Mouse (Mus musculus) bone marrow, adult 2 months (tissue): Measurements from ENCODE around the gene Mllt10. TPM values are rescaled to one million over a fixed set of nuclear protein-coding genes. Genes with fewer than 3 reads are reported as not detected.

ENCODE experiments used
- H3K27ac ChIP-seq: fragments of 200-500 bp; 2 replicates; pipeline ENCODE4 v1.5.1; 2012; ENCODE audit warnings: low read depth, mild to moderate bottlenecking, control low read depth, inconsistent platforms, low read length; ENCODE audit not compliant: control insufficient read depth, poor library complexity, insufficient read depth
- H3K4me1 ChIP-seq: fragments of 200-500 bp; 2 replicates; pipeline ENCODE4 v1.6.1; 2011; ENCODE audit warnings: low read length; ENCODE audit not compliant: control insufficient read depth, insufficient read depth
- H3K4me3 ChIP-seq: fragments of 200-500 bp; replicated peaks from 2 replicates; pipeline ENCODE3; 2011; ENCODE audit warnings: mild to moderate bottlenecking, low read depth, low read length, control low read depth; ENCODE audit not compliant: control insufficient read depth
- CTCF ChIP-seq: fragments of 200-500 bp; IDR thresholded peaks from 2 replicates; pipeline ENCODE4 v1.5.1; 2011; ENCODE audit warnings: low read length, control low read depth; ENCODE audit not compliant: control insufficient read depth, insufficient read depth
- POLR2A ChIP-seq: fragments of 200-500 bp; IDR thresholded peaks from 2 replicates; pipeline ENCODE4 v1.6.1; 2011; ENCODE audit warnings: low read depth, mild to moderate bottlenecking, control low read depth, low read length, borderline replicate concordance; ENCODE audit not compliant: control insufficient read depth
- WGBS: fragments of 180-500 bp; shearing (Covaris S2); methylation state at CpG from one replicate; pipeline ENCODE4 v1.1.7; 2018; 5-methylcytosine and 5-hydroxymethylcytosine counted together
- polyA plus RNA-seq: library from polyadenylated mRNA; stranded (reverse); fragments of >200 nt; gene quantifications from 2 replicates; pipeline ENCODE4 v1.2.4, GENCODE M21; 2011; ENCODE audit warnings: low replicate concordance; ENCODE audit not compliant: missing spikeins, insufficient read depth, insufficient read length

Mllt10 gene
- polyA plus RNA-seq, 1 experiment: 49.4 TPM

DNA sequence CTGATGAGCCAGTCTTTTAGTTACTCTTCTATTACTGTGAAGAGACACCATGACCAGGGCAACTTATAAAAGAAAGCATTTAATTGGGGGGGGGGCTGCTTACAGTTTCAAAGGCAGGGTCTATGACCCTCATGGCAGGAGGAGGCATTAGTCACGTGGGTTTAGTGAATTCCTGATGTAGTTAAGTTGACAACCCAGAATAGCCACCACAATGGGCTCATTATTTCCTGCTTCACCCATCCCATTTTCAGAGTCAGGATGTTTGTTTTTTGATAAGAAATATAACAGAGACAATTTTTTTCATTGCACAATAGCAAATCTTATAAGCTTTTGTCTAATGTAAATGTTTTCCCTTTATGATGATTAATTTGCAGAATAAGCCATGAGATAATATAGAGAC, 120.2 kb downstream of the Mllt10 start:
- H3K4me3 ChIP-seq: no peak overlapping the region
- no peak overlapping the region for H3K27ac ChIP-seq
- TF ChIP-seq POLR2A (no peak), CTCF (no peak)
- WGBS: 68% methylated on average over 1 of the region's 1 CpGs
- no peaks in the 10 kb centered on the region for H3K4me1 ChIP-seq

DNA sequence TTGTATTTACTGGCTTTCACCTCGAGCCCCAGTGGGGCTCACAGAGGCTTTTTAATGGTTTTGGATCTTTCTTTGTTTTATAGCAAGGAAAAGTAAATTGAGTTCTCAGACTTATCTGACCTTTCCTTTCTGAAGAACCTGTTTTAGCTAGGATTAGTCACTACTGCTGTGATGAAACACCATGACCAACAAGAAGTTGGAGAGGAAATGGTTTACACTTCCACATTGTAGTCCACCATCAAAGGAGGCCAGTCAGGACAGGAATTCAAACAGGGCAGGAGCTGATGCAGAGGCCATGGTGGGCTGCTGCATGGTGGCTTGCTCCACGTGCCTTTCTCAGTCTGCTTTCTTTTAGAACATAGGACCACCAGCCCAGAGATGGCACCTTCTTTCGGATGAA, 121.2 kb downstream of the Mllt10 start:
- no peak overlapping the region for H3K27ac ChIP-seq
- H3K4me3 ChIP-seq: no peak overlapping the region
- TF ChIP-seq CTCF: no peak
- no peak for TF ChIP-seq POLR2A
- WGBS: 83% methylated on average over 3 of the region's 3 CpGs
- no peaks in the 10 kb centered on the region for H3K4me1 ChIP-seq

DNA sequence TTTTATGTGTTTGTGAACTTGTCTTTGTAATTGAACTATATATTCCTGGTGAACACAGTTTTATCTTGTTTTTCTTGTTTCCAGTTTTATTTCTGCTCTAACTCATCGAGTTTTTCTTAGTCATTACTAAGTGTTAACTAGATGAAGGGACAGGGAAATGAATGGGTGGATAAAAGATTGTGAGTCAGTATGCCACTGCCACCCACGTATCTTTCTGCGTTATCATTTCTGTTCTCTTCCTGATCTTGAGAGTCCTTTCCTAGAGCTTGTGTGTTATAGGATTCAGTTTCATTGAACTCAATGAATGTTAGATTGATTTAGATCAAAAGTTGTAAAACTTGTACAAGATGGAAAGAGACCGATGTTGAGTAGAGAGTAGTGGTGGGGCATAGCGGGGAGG, 125.3 kb downstream of the Mllt10 start:
- Histone ChIP-seq H3K27ac (no peak overlapping the region), H3K4me1 (no peaks in the 10 kb centered on the region), H3K4me3 (no peak overlapping the region)
- TF ChIP-seq POLR2A (no peak), CTCF (no peak)
- WGBS: 90% methylated on average over 5 of the region's 5 CpGs

- Histone ChIP-seq H3K4me1 (no peaks in the 10 kb centered on the region), H3K4me3 (no peak overlapping the region), H3K27ac (no peak overlapping the region)
- no peak for TF ChIP-seq CTCF
- TF ChIP-seq POLR2A: no peak
- WGBS: 87% methylated on average over 3 of the region's 3 CpGs
These were observed 126.6 kb downstream of the Mllt10 start for GRCm38 (mm10) chr2:18181631-18182030.

DNA sequence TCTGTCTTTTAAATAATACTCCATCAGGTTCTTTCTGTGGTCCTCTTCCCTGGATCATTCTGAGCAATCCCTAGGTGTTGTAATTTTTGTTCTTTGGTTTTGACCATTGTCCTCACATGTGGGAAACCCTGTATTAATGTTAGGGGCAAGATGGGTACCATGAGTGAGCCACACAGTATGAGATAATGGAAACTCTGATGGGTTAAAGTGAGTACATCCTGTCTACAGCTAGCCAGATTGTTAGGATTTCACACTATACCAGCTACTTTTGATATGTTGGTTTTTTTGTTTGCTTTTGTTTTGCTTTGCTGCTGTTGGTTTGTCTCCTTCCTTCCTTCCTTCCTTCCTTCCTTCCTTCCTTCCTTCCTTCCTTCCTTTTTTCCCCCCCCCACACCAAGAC, 128.0 kb downstream of the Mllt10 start:
- H3K27ac ChIP-seq: no peak overlapping the region
- H3K4me3 ChIP-seq: no peak overlapping the region
- H3K4me1 ChIP-seq: no peaks in the 10 kb centered on the region
- TF ChIP-seq CTCF (no peak), POLR2A (no peak)

DNA sequence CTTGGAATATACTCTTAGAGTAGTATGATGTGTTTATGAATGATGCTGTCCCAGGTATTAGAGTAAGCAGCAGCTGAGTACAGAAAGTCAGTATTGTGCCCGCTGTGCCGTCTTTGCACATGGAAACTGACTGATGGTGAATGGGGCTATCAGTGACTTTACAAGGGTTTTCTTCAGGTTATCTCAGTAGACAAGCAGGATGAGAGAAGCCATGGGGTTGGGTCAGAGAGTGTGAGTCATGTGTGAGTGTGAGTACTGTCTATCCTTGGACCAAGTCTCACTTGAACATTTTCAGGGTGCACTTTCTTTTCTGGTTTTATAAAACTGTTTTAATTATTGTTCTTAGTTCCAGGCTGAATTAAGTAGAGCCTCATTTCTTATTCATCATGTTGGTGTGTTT, 133.3 kb downstream of the Mllt10 start:
- TF ChIP-seq CTCF (no peak), POLR2A (no peak)
- WGBS: 91% methylated on average over 2 of the region's 2 CpGs
- Histone ChIP-seq H3K4me1 (no peaks in the 10 kb centered on the region), H3K27ac (no peak overlapping the region), H3K4me3 (no peak overlapping the region)

DNA sequence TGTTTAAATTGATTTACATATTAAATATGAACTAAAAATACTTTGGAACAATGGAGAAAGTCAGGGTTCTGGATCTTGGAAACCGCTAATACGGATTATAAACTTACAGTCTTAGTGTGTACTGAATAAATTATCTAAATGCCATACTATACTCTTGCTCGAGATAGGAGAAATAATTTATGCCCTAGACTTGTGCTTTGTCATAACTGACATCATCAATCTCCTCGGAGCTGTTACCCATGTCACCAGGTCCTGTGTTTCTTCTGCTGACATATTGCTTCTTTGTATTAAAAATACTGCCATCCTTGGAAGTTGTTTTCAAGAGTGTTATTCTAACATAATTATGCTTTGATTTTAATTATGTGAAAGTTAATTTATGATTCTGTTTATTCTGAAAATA, 140.2 kb downstream of the Mllt10 start:
- no peak overlapping the region for H3K4me3 ChIP-seq
- no peaks in the 10 kb centered on the region for H3K4me1 ChIP-seq
- WGBS: 63% methylated on average over 4 of the region's 4 CpGs
- no peak for TF ChIP-seq POLR2A
- H3K27ac ChIP-seq: no peak overlapping the region

DNA sequence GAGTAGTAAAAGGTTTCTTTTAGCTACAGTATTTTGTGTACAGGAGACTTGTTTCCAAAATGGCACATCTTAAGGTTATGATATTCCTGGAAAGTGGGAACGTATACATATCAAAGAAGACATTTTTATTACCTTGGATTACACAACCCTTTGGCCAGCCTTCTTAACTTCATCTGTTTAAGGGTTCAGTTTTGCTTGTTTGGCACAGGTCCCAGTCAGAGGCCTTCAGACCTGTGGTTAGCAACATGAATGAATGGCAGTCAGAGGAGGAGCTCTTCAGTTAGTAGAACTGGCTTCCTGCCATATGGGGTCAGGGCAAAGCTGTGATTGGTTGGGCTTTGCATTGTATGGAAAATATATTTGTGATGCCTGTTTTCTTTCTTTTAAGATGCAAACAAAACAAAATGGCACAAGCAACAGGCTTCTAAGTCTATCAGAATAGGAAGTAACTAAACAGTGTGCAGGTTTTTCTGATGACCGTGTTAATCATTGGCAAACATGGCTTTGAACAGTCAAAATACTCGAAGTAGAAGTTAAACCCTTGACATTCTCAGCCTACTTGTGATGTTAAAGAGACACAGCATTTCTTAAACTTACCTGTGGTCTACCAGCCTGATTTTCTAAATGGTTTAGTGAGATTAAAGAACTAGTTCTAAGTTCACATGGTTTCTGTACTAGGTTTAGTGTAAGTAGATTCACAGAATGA, 140.8 kb downstream of the Mllt10 start:
- WGBS: 62% methylated on average over 3 of the region's 3 CpGs
- TF ChIP-seq POLR2A (no peak), CTCF (no peak)
- no peaks in the 10 kb centered on the region for H3K4me1 ChIP-seq
- H3K4me3 ChIP-seq: no peak overlapping the region
- H3K27ac ChIP-seq: no peak overlapping the region

DNA sequence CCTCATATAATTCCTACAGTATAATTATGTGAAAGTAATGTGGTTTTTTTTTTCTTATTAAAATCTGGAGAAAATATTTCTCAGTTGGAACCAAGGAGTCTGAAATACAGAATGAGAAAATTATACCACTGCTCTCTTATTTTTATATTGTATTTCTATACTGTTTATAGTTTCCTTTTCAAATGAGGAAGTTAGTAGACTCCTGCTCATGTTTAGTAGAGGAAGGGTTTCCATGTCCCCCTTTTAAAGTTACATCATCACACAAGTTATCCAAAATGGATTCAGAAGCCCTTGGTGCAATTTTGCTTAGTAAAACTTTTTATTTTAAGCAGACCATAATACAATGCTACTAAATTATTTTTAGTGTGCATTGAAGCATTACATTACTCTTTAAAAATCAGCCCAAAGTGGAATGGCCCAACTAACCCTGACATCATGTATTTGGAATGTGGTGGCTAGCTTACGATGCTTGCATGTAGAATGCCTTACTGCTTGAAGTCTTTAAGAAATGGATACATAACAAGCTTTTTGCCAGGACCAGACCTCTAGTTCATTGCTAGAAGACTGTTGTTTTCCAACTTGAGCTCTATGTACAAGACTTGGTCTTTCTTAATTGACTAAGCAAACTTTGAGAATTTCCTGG, 146.9 kb downstream of the Mllt10 start:
- 98% methylated on average over 1 of the region's 1 CpGs for WGBS
- TF ChIP-seq POLR2A: no peak
- TF ChIP-seq CTCF: no peak
- no peak overlapping the region for H3K27ac ChIP-seq
- H3K4me3 ChIP-seq: no peak overlapping the region
- no peaks in the 10 kb centered on the region for H3K4me1 ChIP-seq
